Mouse (Mus musculus) heart, embryonic 12.5 days (tissue): ENCODE measurements around the gene B3gnt2. TPM values are rescaled to one million over a fixed set of nuclear protein-coding genes. Genes with fewer than 3 reads are reported as not detected.

Experiments used
- ATAC-seq: fragments of 200-750 bp; cut with Nextera tagmentation; 2 replicates; pipeline ENCODE4 v1.8.0; 2017; ENCODE audit warnings: moderate TSS enrichment, moderate library complexity; ENCODE audit not compliant: insufficient number of reproducible peaks, low FRiP score
- H3K27ac ChIP-seq: fragments of 300-500 bp; sonication (generic); 2 replicates; pipeline ENCODE4 v1.5.1; 2016; ENCODE audit warnings: mild to moderate bottlenecking, moderate library complexity; ENCODE audit not compliant: poor library complexity, severe bottlenecking
- H3K27me3 ChIP-seq: fragments of 300-500 bp; sonication (generic); replicated peaks from 2 replicates; pipeline ENCODE4 v1.6.1; 2016; ENCODE audit warnings: mild to moderate bottlenecking, moderate library complexity
- H3K36me3 ChIP-seq: fragments of 300-500 bp; sonication (generic); 2 replicates; pipeline ENCODE4 v1.6.1; 2016; ENCODE audit warnings: mild to moderate bottlenecking, moderate library complexity
- H3K4me1 ChIP-seq: fragments of 300-500 bp; sonication (generic); replicated peaks from 2 replicates; pipeline ENCODE4 v1.6.1; 2016; ENCODE audit warnings: mild to moderate bottlenecking
- H3K4me2 ChIP-seq: fragments of 300-500 bp; sonication (generic); 2 replicates; pipeline ENCODE4 v1.6.1; 2016; ENCODE audit warnings: mild to moderate bottlenecking, moderate library complexity
- H3K4me3 ChIP-seq: fragments of 300-500 bp; sonication (generic); 2 replicates; pipeline ENCODE4 v1.5.1; 2016; ENCODE audit warnings: mild to moderate bottlenecking
- H3K9ac ChIP-seq: fragments of 300-500 bp; sonication (generic); 2 replicates; pipeline ENCODE4 v1.6.1; 2016; ENCODE audit warnings: mild to moderate bottlenecking, moderate library complexity
- H3K9me3 ChIP-seq: fragments of 300-500 bp; sonication (generic); replicated peaks from 2 replicates; pipeline ENCODE4 v1.6.1; 2016; ENCODE audit warnings: mild to moderate bottlenecking, moderate library complexity
- WGBS: fragments of 180-500 bp; shearing (Covaris S2); methylation state at CpG from one replicate; pipeline ENCODE4 v1.1.7; 2016; 5-methylcytosine and 5-hydroxymethylcytosine counted together
- polyA plus RNA-seq: library from polyadenylated mRNA; unstranded; fragments of >200 nt; fragmentation: Nextera tagmentation; extraction: Ambion mirVana; gene quantifications from 2 replicates; pipeline ENCODE4 v1.2.1, GENCODE M21; 2016

B3gnt2 gene
- polyA plus RNA-seq, 1 experiment from 2014 or later, result 3.3 TPM

DNA sequence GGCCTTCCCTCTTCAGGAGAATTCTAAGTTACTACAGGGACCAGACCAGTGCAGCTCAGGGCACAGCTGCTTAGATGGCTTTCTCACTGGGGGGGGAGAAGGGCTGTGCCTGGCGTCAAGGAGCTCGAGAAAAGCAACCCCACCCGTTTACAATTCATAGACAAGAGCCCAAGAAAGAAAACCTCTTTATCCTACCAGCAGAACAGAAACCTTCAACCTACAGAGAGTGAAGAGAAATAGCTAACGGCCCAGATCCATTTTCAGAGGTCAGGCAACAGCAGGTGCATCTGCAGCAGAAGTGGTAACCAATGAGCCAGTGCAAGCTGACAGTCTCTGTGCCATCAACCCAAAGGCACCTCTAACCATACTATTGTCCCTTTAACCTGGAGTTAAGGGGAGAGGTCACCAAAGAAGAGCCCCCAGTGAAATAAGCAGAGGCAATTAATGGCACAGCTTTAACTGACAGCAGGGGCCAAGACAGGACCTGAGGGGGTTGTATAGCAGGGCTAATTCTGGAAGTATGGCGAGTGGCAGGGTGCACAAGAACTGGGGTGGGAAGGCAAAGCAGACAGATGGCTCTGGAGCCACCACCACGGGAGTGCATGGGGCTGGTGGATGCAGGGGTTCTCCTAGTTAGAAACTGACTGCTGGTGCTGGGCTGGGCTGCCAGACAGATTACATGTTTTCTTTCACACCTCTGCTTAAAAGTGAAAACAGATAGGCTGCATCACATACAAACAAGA, 14.5 kb downstream of the B3gnt2 start:
- Histone ChIP-seq H3K9me3 (no peaks in the 10 kb centered on the region), H3K9ac (no peak overlapping the region), H3K27ac (no peak overlapping the region), H3K4me1 (peaks cover 51% of the 10 kb centered on the region), H3K36me3 (no peaks in the 10 kb centered on the region), H3K27me3 (no peaks in the 10 kb centered on the region), H3K4me2 (no peak overlapping the region), H3K4me3 (no peak overlapping the region)
- no peak for ATAC-seq
- WGBS, result 60% methylated on average over 6 of the region's 6 CpGs

DNA sequence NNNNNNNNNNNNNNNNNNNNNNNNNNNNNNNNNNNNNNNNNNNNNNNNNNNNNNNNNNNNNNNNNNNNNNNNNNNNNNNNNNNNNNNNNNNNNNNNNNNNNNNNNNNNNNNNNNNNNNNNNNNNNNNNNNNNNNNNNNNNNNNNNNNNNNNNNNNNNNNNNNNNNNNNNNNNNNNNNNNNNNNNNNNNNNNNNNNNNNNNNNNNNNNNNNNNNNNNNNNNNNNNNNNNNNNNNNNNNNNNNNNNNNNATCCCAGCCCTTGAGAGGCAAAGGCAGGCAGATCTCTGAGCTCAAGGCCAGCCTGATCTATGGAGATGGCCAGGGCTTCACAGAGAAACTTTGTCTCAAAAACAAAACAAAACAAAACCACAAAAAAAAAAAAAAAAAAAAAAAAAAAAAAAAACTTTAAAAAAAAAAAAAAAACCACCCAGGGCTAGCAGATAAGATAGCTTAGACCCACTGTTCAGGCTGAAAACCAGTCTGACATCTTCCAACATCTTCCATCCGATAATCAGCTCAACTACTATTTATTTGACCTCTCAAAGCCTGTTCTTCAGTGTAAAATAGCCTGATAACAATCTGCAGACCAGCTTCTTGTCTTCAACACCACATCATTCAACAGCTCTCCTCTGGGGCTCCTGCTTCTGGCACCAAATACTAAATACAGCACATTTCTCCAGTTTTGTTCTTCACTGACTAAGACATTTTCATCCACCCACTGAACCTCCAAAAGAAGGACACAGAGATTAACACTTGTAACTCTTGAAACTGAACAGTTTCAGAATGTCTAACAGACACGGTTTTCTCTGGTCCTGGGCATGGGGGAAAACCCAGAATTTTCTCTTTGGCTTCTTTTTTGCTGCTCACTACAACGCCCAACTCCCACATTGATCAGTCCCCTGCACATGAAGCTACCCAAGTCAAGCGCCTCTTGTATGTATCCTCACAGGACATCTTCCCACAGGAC, 15.7 kb downstream of the B3gnt2 start:
- no peak overlapping the region for H3K27ac ChIP-seq
- peaks cover 41% of the 10 kb centered on the region for H3K4me1 ChIP-seq
- no peak overlapping the region for H3K4me3 ChIP-seq
- H3K36me3 ChIP-seq, result no peaks in the 10 kb centered on the region
- H3K4me2 ChIP-seq, result no peak overlapping the region
- whole genome bisulfite sequencing, result 46% methylated on average over 4 of the region's 4 CpGs
- H3K9ac ChIP-seq, result no peak overlapping the region
- no peaks in the 10 kb centered on the region for H3K27me3 ChIP-seq
- H3K9me3 ChIP-seq, result no peaks in the 10 kb centered on the region
- no peak for ATAC-seq

DNA sequence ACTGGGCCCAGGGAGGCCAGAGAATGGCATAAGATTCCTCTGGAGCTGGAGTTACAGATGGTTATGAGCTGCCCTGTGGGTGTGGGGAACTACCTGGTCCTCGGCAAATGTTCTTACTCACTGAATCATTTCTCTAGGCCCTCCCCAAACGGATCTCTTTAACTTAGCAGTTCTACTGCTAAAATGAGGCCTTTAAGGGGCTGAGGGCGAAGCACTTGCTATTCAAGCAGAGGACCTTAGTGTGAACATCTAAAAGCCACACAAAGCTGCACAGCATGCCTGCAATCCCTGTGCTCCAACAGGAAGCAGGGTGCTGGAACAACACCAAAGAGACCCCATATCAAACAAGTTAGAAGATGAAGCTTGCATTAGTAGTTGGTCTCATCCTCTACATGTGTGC, 21.3 kb downstream of the B3gnt2 start:
- H3K4me2 ChIP-seq, result no peak overlapping the region
- no peak overlapping the region for H3K9ac ChIP-seq
- 76% methylated on average over 3 of the region's 3 CpGs for WGBS
- H3K4me1 ChIP-seq, result peaks cover 9% of the 10 kb centered on the region; the same call in 1 of the 2 replicates
- H3K36me3 ChIP-seq, result no peaks in the 10 kb centered on the region; the same call in 1 of the 2 replicates
- H3K27me3 ChIP-seq, result no peaks in the 10 kb centered on the region
- H3K27ac ChIP-seq, result no peak overlapping the region
- no peak for ATAC-seq
- no peak overlapping the region for H3K4me3 ChIP-seq
- no peaks in the 10 kb centered on the region for H3K9me3 ChIP-seq

DNA sequence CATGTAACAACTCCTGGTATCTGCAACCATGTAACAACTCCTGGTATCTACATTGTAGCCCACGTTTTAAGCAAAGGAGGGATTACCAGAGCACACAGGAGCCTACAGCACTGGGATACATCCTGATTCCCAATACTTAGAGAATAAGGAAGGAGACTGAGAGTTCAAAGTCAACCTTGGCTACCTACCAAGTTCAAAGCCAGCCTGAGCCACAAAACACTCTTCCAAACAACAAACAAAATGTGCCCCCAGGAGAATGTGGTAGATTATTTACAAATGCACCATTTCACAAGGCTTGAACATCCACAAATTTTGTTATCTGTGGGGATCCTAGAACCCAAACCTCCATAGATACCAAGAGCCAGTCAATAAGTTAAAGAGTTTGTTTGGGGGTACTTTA, 22.4 kb downstream of the B3gnt2 start:
- no peak overlapping the region for H3K4me3 ChIP-seq
- no peak overlapping the region for H3K4me2 ChIP-seq
- no peak overlapping the region for H3K27ac ChIP-seq
- H3K27me3 ChIP-seq, result no peaks in the 10 kb centered on the region
- peaks cover 9% of the 10 kb centered on the region; the same call in 1 of the 2 replicates for H3K4me1 ChIP-seq
- H3K9me3 ChIP-seq, result no peaks in the 10 kb centered on the region
- 50% methylated on average over 1 of the region's 1 CpGs for WGBS
- peaks cover 2% of the 10 kb centered on the region; the same call in 1 of the 2 replicates for H3K36me3 ChIP-seq
- ATAC-seq, result no peak
- H3K9ac ChIP-seq, result no peak overlapping the region

DNA sequence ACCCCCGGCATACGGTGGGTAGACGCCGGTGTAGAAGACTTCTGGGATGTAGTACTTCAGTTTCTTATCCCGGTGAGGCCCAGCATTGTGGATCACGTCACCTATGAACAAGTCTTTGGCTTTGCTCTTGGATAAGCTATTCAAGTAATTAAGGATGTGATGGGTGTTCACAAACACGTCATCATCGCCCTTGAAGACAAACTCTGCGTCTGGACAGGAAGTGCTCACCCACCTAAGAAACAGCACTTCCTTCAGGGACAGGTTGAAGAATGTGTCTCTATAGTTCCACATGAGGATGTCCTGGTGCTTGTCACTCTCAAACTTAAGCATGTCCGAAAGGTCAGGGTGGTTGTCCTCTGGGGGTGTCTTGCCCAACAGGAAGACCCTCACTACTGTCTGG, 24.5 kb downstream of the B3gnt2 start:
- ATAC-seq, result no peak
- H3K4me2 ChIP-seq, result no peak overlapping the region
- 85% methylated on average over 10 of the region's 10 CpGs for WGBS

DNA sequence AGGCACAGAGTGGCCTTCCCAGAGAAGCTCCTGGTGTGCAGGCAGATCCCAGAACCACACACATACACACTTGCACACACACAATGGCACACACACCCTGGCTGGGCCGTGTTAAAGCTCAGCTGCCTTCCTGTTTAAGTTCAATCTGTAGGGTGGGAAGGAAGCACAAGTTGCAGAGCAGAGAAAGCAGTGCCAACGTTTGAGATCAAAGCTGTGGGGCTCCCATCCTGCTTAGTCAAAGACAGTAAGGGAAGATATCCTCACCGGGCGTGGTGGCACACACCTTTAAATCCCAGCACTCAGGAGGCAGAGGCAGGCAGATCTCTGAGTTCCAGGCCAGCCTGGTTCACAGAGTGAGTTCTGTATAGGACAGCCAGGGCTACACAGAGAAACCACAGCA, 28.2 kb downstream of the B3gnt2 start:
- peaks cover 17% of the 10 kb centered on the region for H3K4me1 ChIP-seq
- no peak for ATAC-seq
- 80% methylated on average over 4 of the region's 4 CpGs for WGBS
- H3K9me3 ChIP-seq, result no peaks in the 10 kb centered on the region
- H3K27me3 ChIP-seq, result no peaks in the 10 kb centered on the region
- no peak overlapping the region for H3K4me2 ChIP-seq
- H3K9ac ChIP-seq, result no peak overlapping the region
- H3K4me3 ChIP-seq, result no peak overlapping the region
- peaks cover 3% of the 10 kb centered on the region; the same call in 1 of the 2 replicates for H3K36me3 ChIP-seq
- H3K27ac ChIP-seq, result no peak overlapping the region

More for the DNA sequence above, 24.5 kb downstream of the B3gnt2 start:
- Histone ChIP-seq H3K9ac (no peak overlapping the region), H3K36me3 (peaks cover 3% of the 10 kb centered on the region; the same call in 1 of the 2 replicates), H3K27me3 (no peaks in the 10 kb centered on the region), H3K4me3 (no peak overlapping the region), H3K27ac (no peak overlapping the region), H3K4me1 (peaks cover 9% of the 10 kb centered on the region; the same call in 1 of the 2 replicates), H3K9me3 (no peaks in the 10 kb centered on the region)

DNA sequence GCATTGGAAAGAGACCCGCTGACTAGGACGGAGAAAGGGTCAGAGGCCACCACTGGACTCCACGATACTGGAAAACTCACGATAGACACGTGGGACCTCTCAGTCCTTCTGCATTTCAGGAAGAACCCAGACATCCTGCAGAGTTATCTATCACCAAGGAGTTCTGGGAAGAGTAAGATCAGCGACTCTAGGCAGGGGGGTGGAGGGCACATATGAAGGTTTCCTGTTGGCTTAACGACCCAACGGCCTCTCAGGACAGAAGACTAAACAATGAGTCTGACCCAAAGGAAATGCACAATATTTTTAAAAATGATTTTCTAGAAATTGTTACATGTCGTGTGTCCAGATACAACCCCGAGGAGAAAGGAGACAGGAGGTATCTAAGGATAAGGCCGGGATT, 28.8 kb downstream of the B3gnt2 start:
- 67% methylated on average over 11 of the region's 11 CpGs for WGBS
- no peak for ATAC-seq

DNA sequence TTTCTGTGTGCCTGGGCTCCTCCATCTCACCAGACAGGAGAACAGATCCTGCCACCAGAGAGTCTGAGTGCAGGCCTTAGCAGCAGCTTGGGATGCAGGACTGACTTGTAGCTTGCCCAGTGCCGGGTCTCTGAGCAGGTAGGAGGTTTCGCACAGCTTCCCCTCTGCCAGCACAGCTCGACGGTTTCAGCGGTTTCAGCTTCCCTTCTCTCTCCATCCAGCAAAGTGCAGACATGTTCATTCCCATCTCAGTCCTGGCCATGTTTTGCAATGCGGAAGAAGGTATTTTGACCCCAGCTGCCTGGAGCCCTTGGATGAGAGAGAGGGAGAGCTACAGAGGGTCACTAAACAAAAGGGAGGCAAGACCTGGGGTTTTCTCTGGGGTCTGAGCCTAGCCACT, 30.1 kb downstream of the B3gnt2 start:
- no peak for ATAC-seq

More for the DNA sequence above, 28.8 kb downstream of the B3gnt2 start:
- H3K9ac ChIP-seq, result no peak overlapping the region
- H3K4me3 ChIP-seq, result no peak overlapping the region
- H3K4me2 ChIP-seq, result no peak overlapping the region
- H3K27me3 ChIP-seq, result no peaks in the 10 kb centered on the region
- H3K4me1 ChIP-seq, result peaks cover 20% of the 10 kb centered on the region
- no peaks in the 10 kb centered on the region for H3K9me3 ChIP-seq
- H3K27ac ChIP-seq, result no peak overlapping the region
- H3K36me3 ChIP-seq, result peaks cover 3% of the 10 kb centered on the region; the same call in 1 of the 2 replicates

DNA sequence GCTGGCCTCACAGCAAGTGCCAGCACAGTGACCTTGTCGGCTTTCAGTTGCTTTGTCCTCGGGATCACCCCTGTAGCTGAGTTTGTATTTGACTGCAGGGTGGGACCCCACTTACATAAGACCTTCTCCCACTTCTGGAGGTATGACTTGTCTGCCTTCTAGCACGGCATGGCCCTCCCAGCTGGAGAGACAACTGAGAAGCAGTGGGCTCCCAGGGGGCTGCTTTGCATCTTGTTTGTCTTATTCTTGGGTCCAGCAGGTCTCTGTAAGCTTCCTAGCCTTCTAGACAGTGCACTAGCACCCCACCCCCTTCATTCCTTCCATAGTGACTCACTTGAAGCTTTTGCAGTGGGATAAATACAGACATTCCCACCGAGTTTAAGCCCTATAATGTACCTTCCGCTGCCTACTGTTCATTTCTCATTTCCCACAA, 30.6 kb downstream of the B3gnt2 start:
- H3K4me1 ChIP-seq, result peaks cover 19% of the 10 kb centered on the region
- H3K27ac ChIP-seq, result 0 out of 2 replicates have a peak overlapping the region, but pooled peaks have one; percentile 10
- peaks cover 3% of the 10 kb centered on the region; the same call in 1 of the 2 replicates for H3K36me3 ChIP-seq
- no peaks in the 10 kb centered on the region for H3K27me3 ChIP-seq
- H3K9me3 ChIP-seq, result no peaks in the 10 kb centered on the region; the same call in 1 of the 2 replicates
- H3K4me3 ChIP-seq, result no peak overlapping the region
- ATAC-seq, result no peak
- no peak overlapping the region for H3K9ac ChIP-seq
- H3K4me2 ChIP-seq, result no peak overlapping the region
- 41% methylated on average over 5 of the region's 5 CpGs for WGBS

More for the DNA sequence above, 30.1 kb downstream of the B3gnt2 start:
- Histone ChIP-seq H3K4me3 (no peak overlapping the region), H3K27ac (0 out of 2 replicates have a peak overlapping the region, but pooled peaks have one; percentile 10), H3K9ac (no peak overlapping the region), H3K9me3 (no peaks in the 10 kb centered on the region; the same call in 1 of the 2 replicates), H3K4me1 (peaks cover 20% of the 10 kb centered on the region), H3K4me2 (no peak overlapping the region), H3K36me3 (peaks cover 3% of the 10 kb centered on the region; the same call in 1 of the 2 replicates), H3K27me3 (no peaks in the 10 kb centered on the region)
- 65% methylated on average over 6 of the region's 6 CpGs for WGBS

DNA sequence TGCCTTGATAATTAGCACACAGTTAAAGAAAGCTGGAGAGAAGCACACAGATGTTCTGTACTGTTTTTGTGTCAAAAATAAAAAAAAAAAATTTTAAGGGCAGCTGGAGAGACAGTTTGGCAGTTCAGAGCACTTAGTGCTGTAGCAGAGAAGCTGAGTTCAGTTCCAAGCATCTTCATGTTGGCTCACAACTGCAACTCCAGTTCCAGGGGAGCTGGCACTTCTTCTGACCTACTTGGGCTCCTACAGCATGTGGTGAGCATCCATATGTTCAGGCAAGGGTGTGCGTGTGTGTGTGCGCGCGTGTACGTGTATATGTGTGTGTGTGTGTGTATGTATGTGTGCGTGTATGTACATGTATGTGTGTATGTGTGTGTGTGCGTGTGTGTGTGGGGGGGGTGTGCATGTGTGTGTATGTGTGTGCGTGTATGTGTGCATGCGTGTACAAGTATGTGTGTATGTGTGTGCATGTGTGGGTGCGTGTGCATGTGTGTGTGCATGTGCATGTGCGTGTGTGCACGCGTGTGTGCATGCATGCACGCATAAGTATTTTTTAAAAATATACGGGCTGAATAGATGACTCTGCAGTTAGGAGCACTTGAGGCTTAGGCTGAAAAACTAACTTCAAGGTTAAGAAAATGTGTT, 31.7 kb downstream of the B3gnt2 start:
- Histone ChIP-seq H3K4me1 (peaks cover 21% of the 10 kb centered on the region), H3K4me2 (no peak overlapping the region), H3K27ac (no peak overlapping the region), H3K9ac (no peak overlapping the region), H3K9me3 (no peaks in the 10 kb centered on the region; the same call in 1 of the 2 replicates), H3K4me3 (no peak overlapping the region), H3K36me3 (peaks cover 3% of the 10 kb centered on the region; the same call in 1 of the 2 replicates), H3K27me3 (no peaks in the 10 kb centered on the region)
- WGBS, result 93% methylated on average over 15 of the region's 15 CpGs
- no peak for ATAC-seq
